Mouse (Mus musculus): ENCODE measurements around the gene Il1rl2. TPM values are rescaled to one million over a fixed set of nuclear protein-coding genes. Genes with fewer than 3 reads are reported as not detected.

The Il1rl2 gene
- 0.42 to 1.2 TPM (median 0.61 TPM) in 4 replicates for total RNA-seq (2023; ENCODE audit: inconsistent age)

GRCm38 (mm10) chr1:40324457-40324856, at the start of gene Il1rl2:
TSS of gene Il1rl2 (plus strand) at chr1:40324610.

Other genes with a start within 250 kb of the Il1rl2 start
- 0.12 to 0.15 TPM in 2 of 4 replicates, not detected in the others for gene Il1r1, start 99.5 kb upstream of the Il1rl2 start, total RNA-seq (2023; ENCODE audit: inconsistent age)
- gene Il1rl1, start 105.0 kb downstream of the Il1rl2 start, total RNA-seq (2023; ENCODE audit: inconsistent age): 0.16 to 1.2 TPM in 2 of 4 replicates, not detected in the others
- 1.1 to 2.6 TPM (median 1.5 TPM) in 4 replicates for gene Il18r1, start 140.9 kb downstream of the Il1rl2 start, total RNA-seq (2023; ENCODE audit: inconsistent age)
- 0.19 to 1.0 TPM (median 0.33 TPM) in 3 of 4 replicates, not detected in the other for gene Il18rap, start 190.8 kb downstream of the Il1rl2 start, total RNA-seq (2023; ENCODE audit: inconsistent age)